Mouse (Mus musculus) liver, embryonic 12.5 days (tissue): Measurements from ENCODE around the gene Dmrt3. TPM values are rescaled to one million over a fixed set of nuclear protein-coding genes. Genes with fewer than 3 reads are reported as not detected.

Experiments used
- ATAC-seq: fragments of 200-750 bp; cut with Nextera tagmentation; 2 replicates; pipeline ENCODE4 v1.8.0; 2017; ENCODE audit warnings: moderate number of reproducible peaks, mild to moderate bottlenecking, moderate library complexity
- H3K27ac ChIP-seq: fragments of 300-500 bp; sonication (generic); 2 replicates; pipeline ENCODE4 v1.5.1; 2016; ENCODE audit warnings: mild to moderate bottlenecking
- H3K27me3 ChIP-seq: fragments of 300-500 bp; sonication (generic); replicated peaks from 2 replicates; pipeline ENCODE4 v1.6.1; 2016; ENCODE audit warnings: mild to moderate bottlenecking, moderate library complexity
- H3K36me3 ChIP-seq: fragments of 300-500 bp; sonication (generic); 2 replicates; pipeline ENCODE4 v1.6.1; 2016; ENCODE audit warnings: mild to moderate bottlenecking, moderate library complexity
- H3K4me1 ChIP-seq: fragments of 300-500 bp; sonication (generic); 2 replicates; pipeline ENCODE4 v1.6.1; 2016
- H3K4me2 ChIP-seq: fragments of 300-500 bp; sonication (generic); 2 replicates; pipeline ENCODE4 v1.6.1; 2016; ENCODE audit warnings: mild to moderate bottlenecking, moderate library complexity
- H3K4me3 ChIP-seq: fragments of 300-500 bp; sonication (generic); 2 replicates; pipeline ENCODE4 v1.5.1; 2016; ENCODE audit warnings: mild to moderate bottlenecking, moderate library complexity
- H3K9ac ChIP-seq: fragments of 300-500 bp; sonication (generic); 2 replicates; pipeline ENCODE4 v1.6.1; 2016; ENCODE audit warnings: mild to moderate bottlenecking, moderate library complexity
- H3K9me3 ChIP-seq: fragments of 300-500 bp; sonication (generic); replicated peaks from 2 replicates; pipeline ENCODE4 v1.6.1; 2016; ENCODE audit warnings: mild to moderate bottlenecking, moderate library complexity
- WGBS: fragments of 180-500 bp; shearing (Covaris S2); methylation state at CpG from one replicate; pipeline ENCODE4 v1.1.7; 2016; ENCODE audit not compliant: insufficient replicate concordance; 5-methylcytosine and 5-hydroxymethylcytosine counted together
- polyA plus RNA-seq: library from polyadenylated mRNA; unstranded; fragments of >200 nt; fragmentation: Nextera tagmentation; extraction: Ambion mirVana; gene quantifications from 2 replicates; pipeline ENCODE4 v1.2.1, GENCODE M21; 2016

The Dmrt3 gene
- polyA plus RNA-seq, 1 experiment from 2014 or later, result not detected

- Histone ChIP-seq H3K9ac (no peak overlapping the region), H3K27ac (no peak overlapping the region), H3K4me3 (no peak overlapping the region), H3K27me3 (peaks cover 99% of the 10 kb centered on the region), H3K4me2 (no peak overlapping the region), H3K4me1 (peaks cover 23% of the 10 kb centered on the region), H3K36me3 (no peaks in the 10 kb centered on the region), H3K9me3 (no peaks in the 10 kb centered on the region)
- ATAC-seq, result no peak
- WGBS, result 1% methylated on average over 33 of the region's 33 CpGs
These were observed 895 bp upstream of the Dmrt3 start for GRCm38 (mm10) chr19:25608961-25609850.

- Histone ChIP-seq H3K9ac (no peak overlapping the region), H3K27ac (no peak overlapping the region), H3K36me3 (no peaks in the 10 kb centered on the region), H3K4me1 (peaks cover 21% of the 10 kb centered on the region; the same call in 1 of the 2 replicates), H3K4me3 (peak overlapping the region; percentile 31), H3K9me3 (no peaks in the 10 kb centered on the region), H3K4me2 (peak overlapping the region; percentile 54), H3K27me3 (peaks cover 100% of the 10 kb centered on the region)
- WGBS, result 1% methylated on average over 64 of the region's 71 CpGs
- ATAC-seq, result no peak
These were observed 460 bp downstream of the Dmrt3 start for GRCm38 (mm10) chr19:25610411-25611111.

GRCm38 (mm10) chr19:25611116-25611515 is 1.0 kb downstream of the Dmrt3 start:
- Histone ChIP-seq H3K27ac (no peak overlapping the region), H3K36me3 (no peaks in the 10 kb centered on the region), H3K4me3 (peak overlapping the region; percentile 31), H3K9ac (no peak overlapping the region), H3K4me1 (peaks cover 16% of the 10 kb centered on the region; the same call in 1 of the 2 replicates), H3K27me3 (peaks cover 100% of the 10 kb centered on the region), H3K4me2 (peak overlapping the region; percentile 54), H3K9me3 (no peaks in the 10 kb centered on the region)
- under 1% methylated on average over 40 of the region's 42 CpGs for WGBS
- ATAC-seq, result no peak

- Histone ChIP-seq H3K4me2 (no peak overlapping the region), H3K36me3 (no peaks in the 10 kb centered on the region), H3K4me3 (no peak overlapping the region), H3K4me1 (peaks cover 13% of the 10 kb centered on the region; the same call in 1 of the 2 replicates), H3K9ac (no peak overlapping the region), H3K27me3 (peaks cover 100% of the 10 kb centered on the region), H3K9me3 (no peaks in the 10 kb centered on the region), H3K27ac (no peak overlapping the region)
- ATAC-seq, result no peak
- 5% methylated on average over 16 of the region's 16 CpGs for WGBS
These were observed 2.0 kb downstream of the Dmrt3 start for GRCm38 (mm10) chr19:25611876-25612805.

- Histone ChIP-seq H3K4me1 (peaks cover 13% of the 10 kb centered on the region; the same call in 1 of the 2 replicates), H3K4me3 (no peak overlapping the region), H3K9me3 (no peaks in the 10 kb centered on the region), H3K36me3 (no peaks in the 10 kb centered on the region), H3K27ac (no peak overlapping the region), H3K27me3 (peaks cover 100% of the 10 kb centered on the region), H3K4me2 (no peak overlapping the region), H3K9ac (no peak overlapping the region)
- 17% methylated on average over 6 of the region's 6 CpGs for WGBS
- ATAC-seq, result no peak
These were observed 2.8 kb downstream of the Dmrt3 start for GRCm38 (mm10) chr19:25612806-25613295.

GRCm38 (mm10) chr19:25613476-25614300 is 3.6 kb downstream of the Dmrt3 start:
- no peak overlapping the region for H3K9ac ChIP-seq
- H3K27ac ChIP-seq, result no peak overlapping the region
- no peak for ATAC-seq
- no peaks in the 10 kb centered on the region for H3K36me3 ChIP-seq
- H3K4me3 ChIP-seq, result no peak overlapping the region
- peaks cover 100% of the 10 kb centered on the region for H3K27me3 ChIP-seq
- peaks cover 13% of the 10 kb centered on the region; the same call in 1 of the 2 replicates for H3K4me1 ChIP-seq
- WGBS, result 11% methylated on average over 13 of the region's 13 CpGs
- H3K9me3 ChIP-seq, result no peaks in the 10 kb centered on the region
- H3K4me2 ChIP-seq, result no peak overlapping the region

GRCm38 (mm10) chr19:25615889-25616288 is 5.8 kb downstream of the Dmrt3 start:
- no peak for ATAC-seq
- Histone ChIP-seq H3K36me3 (no peaks in the 10 kb centered on the region), H3K27me3 (peaks cover 100% of the 10 kb centered on the region), H3K9ac (no peak overlapping the region), H3K4me3 (no peak overlapping the region), H3K27ac (no peak overlapping the region), H3K4me2 (no peak overlapping the region), H3K4me1 (peaks cover 3% of the 10 kb centered on the region; the same call in 1 of the 2 replicates), H3K9me3 (no peaks in the 10 kb centered on the region)
- WGBS, result 27% methylated on average over 6 of the region's 6 CpGs

- no peak overlapping the region for H3K9ac ChIP-seq
- 0 out of 2 replicates have a peak overlapping the region, but pooled peaks have one; percentile 5 for H3K4me3 ChIP-seq
- no peak overlapping the region for H3K27ac ChIP-seq
- H3K9me3 ChIP-seq, result no peaks in the 10 kb centered on the region
- ATAC-seq, result no peak
- WGBS, result 31% methylated on average over 54 of the region's 54 CpGs
- no peaks in the 10 kb centered on the region for H3K4me1 ChIP-seq
- H3K36me3 ChIP-seq, result no peaks in the 10 kb centered on the region
- H3K4me2 ChIP-seq, result peak overlapping the region; percentile 52
- peaks cover 97% of the 10 kb centered on the region for H3K27me3 ChIP-seq
These were observed 12.5 kb downstream of the Dmrt3 start for GRCm38 (mm10) chr19:25622291-25623251.

GRCm38 (mm10) chr19:25628490-25628889 is 18.4 kb downstream of the Dmrt3 start:
- no peak overlapping the region for H3K9ac ChIP-seq
- whole genome bisulfite sequencing, result 12% methylated on average over 9 of the region's 9 CpGs
- no peak overlapping the region for H3K4me2 ChIP-seq
- no peaks in the 10 kb centered on the region for H3K4me1 ChIP-seq
- ATAC-seq, result no peak
- H3K36me3 ChIP-seq, result no peaks in the 10 kb centered on the region
- no peaks in the 10 kb centered on the region for H3K9me3 ChIP-seq
- H3K27me3 ChIP-seq, result peaks cover 51% of the 10 kb centered on the region
- H3K4me3 ChIP-seq, result no peak overlapping the region
- H3K27ac ChIP-seq, result no peak overlapping the region

GRCm38 (mm10) chr19:25635119-25635518 is 25.0 kb downstream of the Dmrt3 start:
- 71% methylated on average over 5 of the region's 5 CpGs for WGBS
- Histone ChIP-seq H3K4me2 (no peak overlapping the region; the same call in 1 of the 2 replicates), H3K4me3 (no peak overlapping the region), H3K9me3 (no peaks in the 10 kb centered on the region), H3K36me3 (no peaks in the 10 kb centered on the region), H3K27me3 (peaks cover 4% of the 10 kb centered on the region; the same call in 1 of the 2 replicates), H3K27ac (no peak overlapping the region), H3K4me1 (no peaks in the 10 kb centered on the region), H3K9ac (no peak overlapping the region)
- ATAC-seq, result no peak
